Mouse (Mus musculus): ENCODE measurements around the gene Fndc8.
A peak's percentile ranks its signal among the peaks of the same experiment; 100 is the strongest.

Gene Fndc8

GRCm38 (mm10) chr11:82869506-82870172 lies 22.3 kb upstream of the Fndc8 start:
- no peak for DNase-seq (ENCODE audit: low spot score in 2 of 2)

- peak; percentile 47 to 55 for DNase-seq (ENCODE audit: low spot score in 2 of 2)
These were observed 21.5 kb upstream of the Fndc8 start for GRCm38 (mm10) chr11:82870173-82871030.

- peak; percentile 75 to 91 for DNase-seq (ENCODE audit: low spot score in 2 of 2)
These were observed 20.9 kb upstream of the Fndc8 start, which contains the start of gene Rffl for GRCm38 (mm10) chr11:82871031-82871446. Rffl (minus strand) TSS chr11:82871210.

GRCm38 (mm10) chr11:82874924-82875323 lies 17.0 kb upstream of the Fndc8 start:
- no peak for DNase-seq (ENCODE audit: low spot score in 2 of 2)

- no peak for DNase-seq (ENCODE audit: low spot score in 2 of 2)
These were observed 16.3 kb upstream of the Fndc8 start for GRCm38 (mm10) chr11:82875631-82876030.

- no peak for DNase-seq (ENCODE audit: low spot score in 2 of 2)
These were observed 14.1 kb upstream of the Fndc8 start for GRCm38 (mm10) chr11:82877726-82878344.

GRCm38 (mm10) chr11:82883180-82883579 lies 8.7 kb upstream of the Fndc8 start:
- DNase-seq (ENCODE audit: low spot score in 2 of 2) = no peak

- no peak for DNase-seq (ENCODE audit: low spot score in 2 of 2)
These were observed 5.4 kb upstream of the Fndc8 start for GRCm38 (mm10) chr11:82886559-82886958.

- no peak for DNase-seq (ENCODE audit: low spot score in 2 of 2)
These were observed 3.4 kb upstream of the Fndc8 start for GRCm38 (mm10) chr11:82888491-82888946.

GRCm38 (mm10) chr11:82889524-82890341 lies 2.2 kb upstream of the Fndc8 start:
- no peak for DNase-seq (ENCODE audit: low spot score in 2 of 2)

- peak; percentile 81 to 89 for DNase-seq (ENCODE audit: low spot score in 2 of 2)
These were observed 1.6 kb upstream of the Fndc8 start, which contains the start of gene Rad51d for GRCm38 (mm10) chr11:82890342-82890762. Rad51d (minus strand) TSS chr11:82890614.

- DNase-seq (ENCODE audit: low spot score in 2 of 2) = no peak
These were observed 5.6 kb downstream of the Fndc8 start for GRCm38 (mm10) chr11:82897478-82897877.

GRCm38 (mm10) chr11:82899720-82900119 lies 7.8 kb downstream of the Fndc8 start:
- no peak for DNase-seq (ENCODE audit: low spot score in 2 of 2)

GRCm38 (mm10) chr11:82901606-82902310 lies 9.8 kb downstream of the Fndc8 start:
- no peak for DNase-seq (ENCODE audit: low spot score in 2 of 2)

GRCm38 (mm10) chr11:82904952-82905351 lies 13.0 kb downstream of the Fndc8 start:
- DNase-seq (ENCODE audit: low spot score in 2 of 2) = no peak

- no peak for DNase-seq (ENCODE audit: low spot score in 2 of 2)
These were observed 13.9 kb downstream of the Fndc8 start for GRCm38 (mm10) chr11:82905816-82906215.

GRCm38 (mm10) chr11:82907651-82908607 lies 16.0 kb downstream of the Fndc8 start, which contains the start of gene Nle1:
Nle1 (minus strand) TSS chr11:82908411.
- peak; percentile 86 to 89 for DNase-seq (ENCODE audit: low spot score in 2 of 2)

GRCm38 (mm10) chr11:82908608-82908989 lies 16.7 kb downstream of the Fndc8 start:
- no peak for DNase-seq (ENCODE audit: low spot score in 2 of 2)

GRCm38 (mm10) chr11:82910250-82910649 lies 18.3 kb downstream of the Fndc8 start, which contains the start of gene Unc45b:
Unc45b (plus strand) TSS chr11:82910550.
- no peak for DNase-seq (ENCODE audit: low spot score in 2 of 2)

Measured in frontal cortex, postnatal 10 days (tissue).